Mouse (Mus musculus) heart, embryonic 16.5 days (tissue): ENCODE results near the gene Gsap. TPM values are rescaled to one million over a fixed set of nuclear protein-coding genes. Genes with fewer than 3 reads are reported as not detected.

ENCODE experiments used
- ATAC-seq: fragments of 200-750 bp; cut with Nextera tagmentation; replicated peaks from 2 replicates; pipeline ENCODE4 v1.8.0; 2017; ENCODE audit warnings: moderate number of reproducible peaks; ENCODE audit not compliant: insufficient read depth, low FRiP score; ENCODE audit errors: extremely low read depth
- H3K27ac ChIP-seq: fragments of 300-500 bp; sonication (generic); 2 replicates; pipeline ENCODE4 v1.5.1; 2014; ENCODE audit warnings: mild to moderate bottlenecking, low read length, control low read depth, moderate library complexity
- H3K27me3 ChIP-seq: fragments of 300-500 bp; sonication (generic); 2 replicates; pipeline ENCODE4 v1.6.1; 2014; ENCODE audit warnings: low read length, mixed read lengths; ENCODE audit not compliant: control insufficient read depth, insufficient read depth
- H3K36me3 ChIP-seq: fragments of 300-500 bp; sonication (generic); 2 replicates; pipeline ENCODE4 v1.6.1; 2014; ENCODE audit not compliant: control insufficient read depth, insufficient read depth
- H3K4me1 ChIP-seq: fragments of 300-500 bp; sonication (generic); 2 replicates; pipeline ENCODE4 v1.6.1; 2014; ENCODE audit warnings: low read length, mixed read lengths; ENCODE audit not compliant: control insufficient read depth, insufficient read depth
- H3K4me2 ChIP-seq: fragments of 300-500 bp; sonication (generic); 2 replicates; pipeline ENCODE4 v1.6.1; 2014; ENCODE audit warnings: low read depth, mild to moderate bottlenecking, control low read depth, low read length
- H3K4me3 ChIP-seq: fragments of 300-500 bp; sonication (generic); 2 replicates; pipeline ENCODE4 v1.5.1; 2014; ENCODE audit warnings: mild to moderate bottlenecking, control low read depth, low read length
- H3K9ac ChIP-seq: fragments of 300-500 bp; sonication (generic); 2 replicates; pipeline ENCODE4 v1.6.1; 2014; ENCODE audit warnings: low read length, control low read depth
- H3K9me3 ChIP-seq: fragments of 300-500 bp; sonication (generic); replicated peaks from 2 replicates; pipeline ENCODE4 v1.6.1; 2016; ENCODE audit warnings: low read length; ENCODE audit not compliant: control insufficient read depth
- WGBS: fragments of 180-500 bp; shearing (Covaris S2); extraction: QIAGEN DNeasy Blood & Tissue Kit; methylation state at CpG from one replicate; pipeline ENCODE4 v1.1.7; 2014; 5-methylcytosine and 5-hydroxymethylcytosine counted together
- polyA plus RNA-seq: library from polyadenylated mRNA; unstranded; fragments of >200 nt; fragmentation: Nextera tagmentation; extraction: Ambion mirVana; gene quantifications from 2 replicates; pipeline ENCODE4 v1.2.1, GENCODE M21; 2015

Gsap gene
- polyA plus RNA-seq, 1 experiment from 2014 or later = 2.3 TPM

DNA sequence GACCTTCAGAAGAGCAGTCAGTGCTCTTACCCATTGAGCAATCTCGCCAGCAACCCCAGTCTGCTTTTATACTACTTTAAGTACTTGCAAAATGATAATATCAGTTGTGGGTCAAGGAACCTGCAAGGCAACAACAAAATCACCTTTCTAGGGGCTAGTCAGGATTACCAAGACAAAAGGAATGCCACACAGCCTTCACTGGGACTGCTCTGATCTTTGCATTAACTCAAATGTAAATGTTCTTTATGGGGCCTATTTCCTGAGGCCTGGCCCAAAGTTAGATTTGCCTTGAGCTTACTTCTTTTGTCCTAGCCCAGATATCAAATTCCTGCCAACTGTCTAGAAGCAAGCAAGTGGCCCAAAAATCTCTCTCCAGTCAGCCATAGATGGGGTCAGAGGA is 58.5 kb downstream of the Gsap start:
- no peaks in the 10 kb centered on the region for H3K4me1 ChIP-seq
- no peak overlapping the region for H3K27ac ChIP-seq
- H3K36me3 ChIP-seq = no peaks in the 10 kb centered on the region
- no peak overlapping the region for H3K4me2 ChIP-seq
- H3K4me3 ChIP-seq = no peak overlapping the region
- H3K9me3 ChIP-seq = 0 out of 2 replicates have a peak, but pooled peaks cover 2% of the 10 kb centered on the region
- WGBS = 89% methylated on average over 1 of the region's 1 CpGs
- no peaks in the 10 kb centered on the region for H3K27me3 ChIP-seq
- no peak for ATAC-seq
- no peak overlapping the region for H3K9ac ChIP-seq

DNA sequence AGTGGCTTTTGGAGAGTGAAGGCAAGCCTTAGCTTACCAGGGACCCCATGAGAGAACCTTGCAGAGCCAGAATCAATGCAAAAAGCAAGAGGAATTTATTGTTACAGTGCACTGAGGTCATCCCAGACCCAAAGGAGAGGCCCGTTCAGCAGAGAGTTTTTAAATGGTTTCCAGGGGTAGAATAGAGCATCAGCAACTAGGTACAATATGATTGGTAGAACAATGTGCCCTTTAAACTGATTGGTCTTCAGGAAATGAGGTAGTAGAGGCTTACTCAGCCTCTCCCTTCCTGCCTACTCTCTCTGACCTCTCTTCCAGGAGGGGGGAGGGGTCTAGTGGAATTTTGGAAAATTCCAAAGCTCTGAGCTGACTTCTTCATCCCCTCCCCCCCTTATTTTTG is 59.2 kb downstream of the Gsap start:
- Histone ChIP-seq H3K9me3 (0 out of 2 replicates have a peak, but pooled peaks cover 2% of the 10 kb centered on the region), H3K27me3 (no peaks in the 10 kb centered on the region), H3K9ac (no peak overlapping the region), H3K36me3 (no peaks in the 10 kb centered on the region), H3K4me3 (no peak overlapping the region), H3K27ac (no peak overlapping the region), H3K4me1 (no peaks in the 10 kb centered on the region), H3K4me2 (no peak overlapping the region)
- WGBS = 74% methylated on average over 1 of the region's 1 CpGs
- ATAC-seq = no peak

DNA sequence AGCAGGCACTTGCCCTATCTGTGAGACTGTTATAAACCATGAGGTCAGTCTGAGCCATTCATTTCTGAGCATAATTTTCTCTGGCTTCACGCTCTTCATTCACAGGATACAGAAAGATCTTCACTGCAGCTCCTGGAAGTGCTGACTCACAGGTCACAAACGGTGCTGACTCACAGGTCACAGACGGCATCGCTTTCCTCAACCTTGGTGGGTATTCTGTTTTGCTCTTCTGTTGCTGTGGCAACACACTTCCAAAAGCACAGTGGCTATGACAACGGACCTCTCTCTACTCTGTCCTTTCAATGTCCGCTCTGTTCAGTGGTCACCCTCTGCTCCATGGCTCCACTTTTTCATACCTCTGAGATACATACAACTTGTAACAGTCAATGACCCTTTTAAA is 60.7 kb downstream of the Gsap start:
- H3K4me2 ChIP-seq = no peak overlapping the region
- no peak overlapping the region for H3K4me3 ChIP-seq
- 70% methylated on average over 6 of the region's 6 CpGs for whole genome bisulfite sequencing
- ATAC-seq = no peak
- H3K9ac ChIP-seq = no peak overlapping the region
- H3K4me1 ChIP-seq = no peaks in the 10 kb centered on the region
- H3K9me3 ChIP-seq = 0 out of 2 replicates have a peak, but pooled peaks cover 2% of the 10 kb centered on the region
- H3K27me3 ChIP-seq = no peaks in the 10 kb centered on the region
- H3K36me3 ChIP-seq = no peaks in the 10 kb centered on the region
- no peak overlapping the region for H3K27ac ChIP-seq

DNA sequence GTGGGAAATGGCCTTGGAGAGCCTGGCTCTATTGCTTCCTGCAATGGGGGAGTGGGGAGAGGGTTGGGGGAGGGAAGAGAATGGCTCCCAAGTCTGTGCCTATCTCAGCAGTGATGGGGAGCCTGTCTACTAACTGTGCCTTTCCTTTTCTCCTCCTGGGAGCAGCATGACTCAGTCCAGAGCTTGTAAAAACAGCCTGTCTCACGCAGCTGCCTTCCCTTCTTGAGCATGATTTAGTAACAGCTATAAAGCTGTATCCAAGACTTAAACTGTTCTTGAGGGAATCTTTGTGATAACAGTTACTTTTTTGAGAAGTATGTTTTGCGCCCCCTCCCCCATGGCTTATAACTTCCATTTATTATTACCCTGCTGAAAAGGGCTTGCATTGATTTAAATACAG is 61.9 kb downstream of the Gsap start:
- H3K9me3 ChIP-seq = 0 out of 2 replicates have a peak, but pooled peaks cover 2% of the 10 kb centered on the region
- no peaks in the 10 kb centered on the region for H3K36me3 ChIP-seq
- H3K4me1 ChIP-seq = no peaks in the 10 kb centered on the region
- WGBS = 69% methylated on average over 2 of the region's 2 CpGs
- H3K27ac ChIP-seq = no peak overlapping the region
- H3K27me3 ChIP-seq = no peaks in the 10 kb centered on the region
- no peak overlapping the region for H3K4me2 ChIP-seq
- ATAC-seq = no peak
- H3K9ac ChIP-seq = no peak overlapping the region
- no peak overlapping the region for H3K4me3 ChIP-seq

DNA sequence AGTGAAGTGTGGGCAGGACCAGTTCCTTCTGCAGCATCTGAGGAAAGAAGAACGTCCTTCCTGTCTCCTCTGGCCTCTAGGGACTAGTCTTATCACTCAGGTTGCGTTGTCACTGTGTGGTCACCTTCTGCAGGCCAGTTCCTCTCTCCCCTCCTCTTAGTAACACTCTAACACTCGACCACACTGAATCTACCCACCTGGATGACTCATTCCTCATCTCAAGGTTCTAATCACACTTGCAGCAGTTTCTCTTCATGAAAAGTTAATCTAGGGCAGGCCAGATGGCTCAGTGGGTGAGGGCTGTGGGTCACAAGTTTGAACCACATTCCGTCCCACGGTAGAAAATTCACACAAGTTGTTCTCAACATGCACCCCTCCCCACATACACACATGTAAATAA is 62.8 kb downstream of the Gsap start:
- Histone ChIP-seq H3K4me2 (no peak overlapping the region), H3K27ac (no peak overlapping the region), H3K27me3 (no peaks in the 10 kb centered on the region), H3K9me3 (0 out of 2 replicates have a peak, but pooled peaks cover 2% of the 10 kb centered on the region), H3K36me3 (no peaks in the 10 kb centered on the region), H3K9ac (no peak overlapping the region), H3K4me3 (no peak overlapping the region), H3K4me1 (no peaks in the 10 kb centered on the region)
- WGBS = 49% methylated on average over 5 of the region's 5 CpGs
- ATAC-seq = no peak

DNA sequence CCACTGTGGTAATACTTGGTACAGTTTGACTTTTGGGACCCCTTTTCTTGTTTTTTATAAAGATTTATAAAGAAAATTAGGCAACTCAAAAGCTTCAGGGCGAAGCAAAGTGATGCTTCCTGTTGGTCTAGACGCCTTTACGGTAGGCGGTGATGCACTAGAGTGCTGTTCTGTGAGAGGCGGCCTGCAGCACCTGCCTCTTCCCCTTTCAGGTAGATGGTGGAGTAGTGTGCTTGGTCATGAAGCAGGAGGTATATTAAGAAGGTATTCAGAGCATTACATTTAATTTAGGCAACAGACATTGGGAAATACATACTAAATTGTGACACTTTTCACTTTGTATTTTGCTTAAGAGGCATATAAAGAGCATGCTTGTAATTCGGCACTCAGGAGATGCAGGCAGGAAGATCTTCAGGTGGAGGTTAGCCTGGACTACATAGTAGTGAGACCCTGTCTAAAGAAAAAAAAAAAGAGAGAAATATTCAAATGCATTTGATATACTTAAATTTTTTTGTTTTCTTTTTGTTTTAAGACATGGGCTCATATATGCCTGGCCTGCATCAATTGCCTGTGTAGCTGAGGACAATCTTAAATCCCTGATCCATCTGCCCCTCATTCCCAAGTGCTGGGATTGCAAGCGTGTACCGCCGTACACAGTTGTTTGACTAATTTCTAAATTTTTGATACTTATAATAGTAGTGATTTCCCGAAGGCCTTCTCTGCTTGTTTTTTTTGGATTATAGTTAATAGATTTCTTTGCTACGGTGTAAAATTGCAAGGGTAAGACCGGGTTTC is 68.9 kb downstream of the Gsap start:
- no peaks in the 10 kb centered on the region for H3K27me3 ChIP-seq
- WGBS = 83% methylated on average over 12 of the region's 12 CpGs
- no peak for ATAC-seq
- no peak overlapping the region for H3K4me2 ChIP-seq
- no peak overlapping the region for H3K4me3 ChIP-seq
- H3K36me3 ChIP-seq = no peaks in the 10 kb centered on the region
- no peaks in the 10 kb centered on the region for H3K4me1 ChIP-seq
- no peaks in the 10 kb centered on the region for H3K9me3 ChIP-seq
- H3K27ac ChIP-seq = no peak overlapping the region
- H3K9ac ChIP-seq = no peak overlapping the region

DNA sequence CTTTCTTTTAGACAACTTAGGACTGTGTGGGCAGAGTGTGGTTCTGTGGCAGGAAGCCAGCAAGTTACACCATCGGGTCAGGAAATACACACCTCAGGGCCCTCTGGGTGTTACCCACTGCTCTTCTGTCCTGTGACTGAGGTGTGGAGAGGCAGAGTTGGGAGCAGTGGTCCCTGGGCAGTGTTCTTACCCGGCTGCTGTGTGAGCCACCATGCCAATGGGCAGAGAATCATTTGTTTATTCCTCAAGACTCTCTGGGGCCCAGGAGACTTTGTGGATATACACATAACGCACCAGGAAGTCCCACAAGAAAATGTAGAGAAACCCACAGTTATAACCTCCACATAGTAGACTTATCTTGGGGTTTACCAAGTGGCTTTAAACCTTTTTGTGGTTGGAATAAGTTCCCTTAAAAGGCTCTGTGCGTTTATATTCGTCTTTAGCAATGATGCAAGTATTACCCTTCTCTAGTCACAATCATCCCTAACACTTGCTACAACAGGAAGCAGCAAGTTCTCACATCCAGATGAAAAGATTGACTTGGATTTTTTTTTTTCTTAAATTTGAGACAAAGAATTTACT is 69.6 kb downstream of the Gsap start:
- no peak overlapping the region for H3K4me2 ChIP-seq
- 71% methylated on average over 5 of the region's 5 CpGs for WGBS
- no peak overlapping the region for H3K9ac ChIP-seq
- no peaks in the 10 kb centered on the region for H3K27me3 ChIP-seq
- no peak overlapping the region for H3K4me3 ChIP-seq
- no peak overlapping the region for H3K27ac ChIP-seq
- no peaks in the 10 kb centered on the region for H3K9me3 ChIP-seq
- no peaks in the 10 kb centered on the region for H3K4me1 ChIP-seq
- H3K36me3 ChIP-seq = no peaks in the 10 kb centered on the region
- ATAC-seq = 0 out of 2 replicates have a peak, but pooled peaks have one; percentile 41

DNA sequence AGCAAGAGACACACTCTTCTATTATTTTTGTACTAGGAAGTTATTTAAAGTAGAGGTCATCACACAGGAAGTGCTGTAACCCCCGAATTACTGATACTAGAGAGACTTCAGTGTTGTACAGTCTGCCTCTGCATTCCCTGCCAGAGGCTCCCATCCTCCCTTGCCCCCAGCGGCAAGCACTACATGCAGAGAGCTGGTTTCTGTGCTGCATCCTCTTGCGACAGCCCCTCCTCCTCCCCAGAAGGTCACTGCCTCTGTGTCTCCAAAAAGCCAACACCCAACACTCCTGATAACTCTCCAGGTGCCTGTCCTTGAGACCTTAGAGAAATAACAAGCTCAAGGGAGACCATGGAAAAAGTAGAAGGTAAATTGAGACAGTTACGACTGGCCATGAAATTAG is 71.1 kb downstream of the Gsap start:
- no peak overlapping the region for H3K27ac ChIP-seq
- WGBS = 52% methylated on average over 4 of the region's 4 CpGs
- no peak overlapping the region for H3K4me3 ChIP-seq
- no peak for ATAC-seq
- no peaks in the 10 kb centered on the region for H3K27me3 ChIP-seq
- H3K4me1 ChIP-seq = no peaks in the 10 kb centered on the region
- H3K9me3 ChIP-seq = no peaks in the 10 kb centered on the region
- H3K4me2 ChIP-seq = no peak overlapping the region
- H3K9ac ChIP-seq = no peak overlapping the region
- H3K36me3 ChIP-seq = no peaks in the 10 kb centered on the region

DNA sequence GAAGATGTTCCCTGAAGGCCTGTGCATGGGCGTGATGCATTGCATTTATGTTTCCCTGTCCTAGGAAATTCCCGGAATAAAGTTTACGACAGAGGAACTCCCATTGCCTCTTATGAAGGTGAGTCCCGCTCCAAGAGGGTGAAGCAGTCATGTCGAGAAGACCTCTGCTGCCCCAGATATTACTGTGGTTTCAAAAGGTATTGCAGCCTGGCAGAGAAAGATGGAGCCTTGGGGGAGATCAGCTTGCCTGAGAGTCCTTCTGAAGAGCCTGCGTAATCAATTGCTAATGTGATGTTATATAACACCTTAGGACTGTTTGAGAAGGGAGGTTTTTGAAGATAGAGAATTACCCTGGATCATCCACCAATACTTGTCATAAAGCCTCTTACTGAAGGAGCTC is 71.8 kb downstream of the Gsap start:
- Histone ChIP-seq H3K4me1 (no peaks in the 10 kb centered on the region), H3K27me3 (no peaks in the 10 kb centered on the region), H3K27ac (no peak overlapping the region), H3K4me2 (no peak overlapping the region), H3K4me3 (no peak overlapping the region), H3K36me3 (no peaks in the 10 kb centered on the region), H3K9me3 (no peaks in the 10 kb centered on the region), H3K9ac (no peak overlapping the region)
- 73% methylated on average over 6 of the region's 6 CpGs for WGBS
- no peak for ATAC-seq
